Mouse (Mus musculus) lung, adult 2 months (tissue): ENCODE measurements around the gene Crip1. TPM values are rescaled to one million over a fixed set of nuclear protein-coding genes. Genes with fewer than 3 reads are reported as not detected.

Experiments
- DNase-seq: peaks from one replicate; pipeline ENCODE4 v3.0.0; 2022
- H3K4me1 ChIP-seq: fragments of 200-500 bp; 2 replicates; pipeline ENCODE4 v1.6.1; 2011; ENCODE audit warnings: low read length; ENCODE audit not compliant: control insufficient read depth, insufficient read depth
- H3K4me3 ChIP-seq: fragments of 200-500 bp; replicated peaks from 2 replicates; pipeline ENCODE3; 2011; ENCODE audit warnings: low read depth, mild to moderate bottlenecking, control low read depth, low read length; ENCODE audit errors: extremely low read depth
- CTCF ChIP-seq: fragments of 200-500 bp; IDR thresholded peaks from 2 replicates; pipeline ENCODE4 v1.5.1; 2011; ENCODE audit warnings: mild to moderate bottlenecking, low read length, control low read depth; ENCODE audit not compliant: insufficient read depth
- POLR2A ChIP-seq: fragments of 200-500 bp; IDR thresholded peaks from 2 replicates; pipeline ENCODE4 v1.6.1; 2011; ENCODE audit warnings: low read depth, mild to moderate bottlenecking, control low read depth, low read length, borderline replicate concordance; ENCODE audit errors: extremely low read depth
- whole genome bisulfite sequencing: fragments of 180-500 bp; shearing (Covaris S2); methylation state at CpG from one replicate; pipeline ENCODE4 v1.1.7; 2018; 5-methylcytosine and 5-hydroxymethylcytosine counted together
- polyA plus RNA-seq: library from polyadenylated mRNA; depleted of rRNA; stranded (reverse); fragments of >200 nt; gene quantifications from 2 replicates; pipeline ENCODE4 v1.2.3, GENCODE M21; 2012

Crip1 gene
- polyA plus RNA-seq, 1 experiment: 1,492 TPM

- Histone ChIP-seq H3K4me1 (peaks cover 54% of the 10 kb centered on the region), H3K4me3 (no peak overlapping the region)
- TF ChIP-seq POLR2A (no peak), CTCF (0 out of 2 replicates have a peak, but pooled peaks have one; percentile 0)
- WGBS: 62% methylated on average over 5 of the region's 5 CpGs
- DNase-seq: no peak
Measured at GRCm38 (mm10) chr12:113145591-113145990, 525 bp upstream of the Crip1 start.

- 46% methylated on average over 8 of the region's 8 CpGs for WGBS
- H3K4me3 ChIP-seq: no peak overlapping the region
- TF ChIP-seq CTCF (no peak), POLR2A (no peak)
- DNase-seq: no peak
- H3K4me1 ChIP-seq: peaks cover 60% of the 10 kb centered on the region
Measured at GRCm38 (mm10) chr12:113147481-113147880, 1.4 kb downstream of the Crip1 start.

GRCm38 (mm10) chr12:113148381-113149035, 2.4 kb downstream of the Crip1 start:
- H3K4me1 ChIP-seq: peaks cover 56% of the 10 kb centered on the region
- TF ChIP-seq CTCF: peak; percentile 41
- no peak for TF ChIP-seq POLR2A
- WGBS: 42% methylated on average over 16 of the region's 16 CpGs

GRCm38 (mm10) chr12:113149341-113149740, 3.2 kb downstream of the Crip1 start:
- peaks cover 48% of the 10 kb centered on the region for H3K4me1 ChIP-seq
- 28% methylated on average over 4 of the region's 4 CpGs for whole genome bisulfite sequencing
- no peak overlapping the region for H3K4me3 ChIP-seq
- TF ChIP-seq POLR2A: no peak
- no peak for TF ChIP-seq CTCF
- no peak for DNase-seq

More at GRCm38 (mm10) chr12:113148381-113149035, 2.4 kb downstream of the Crip1 start:
- DNase-seq: peak; percentile 48
- H3K4me3 ChIP-seq: no peak overlapping the region

GRCm38 (mm10) chr12:113149896-113150295, 3.8 kb downstream of the Crip1 start:
- DNase-seq: no peak
- 75% methylated on average over 3 of the region's 3 CpGs for WGBS
- no peak for TF ChIP-seq CTCF
- no peak for TF ChIP-seq POLR2A
- Histone ChIP-seq H3K4me3 (no peak overlapping the region), H3K4me1 (peaks cover 49% of the 10 kb centered on the region)

- TF ChIP-seq POLR2A (no peak), CTCF (no peak)
- Histone ChIP-seq H3K4me1 (peaks cover 48% of the 10 kb centered on the region), H3K4me3 (no peak overlapping the region)
- no peak for DNase-seq
- 86% methylated on average over 4 of the region's 4 CpGs for WGBS
Measured at GRCm38 (mm10) chr12:113150591-113150990, 4.5 kb downstream of the Crip1 start.

- H3K4me3 ChIP-seq: no peak overlapping the region
- WGBS: 27% methylated on average over 8 of the region's 8 CpGs
- no peak for TF ChIP-seq POLR2A
- no peak for TF ChIP-seq CTCF
- no peak for DNase-seq
- H3K4me1 ChIP-seq: peaks cover 43% of the 10 kb centered on the region
Measured at GRCm38 (mm10) chr12:113151046-113151445, 4.9 kb downstream of the Crip1 start.

- TF ChIP-seq CTCF: no peak
- peak; percentile 90; the same call in 1 of the 2 replicates for TF ChIP-seq POLR2A
- H3K4me1 ChIP-seq: peaks cover 36% of the 10 kb centered on the region
- peak overlapping the region; percentile 96 for H3K4me3 ChIP-seq
- DNase-seq: peak; percentile 68
- WGBS: under 1% methylated on average over 36 of the region's 36 CpGs
Measured at GRCm38 (mm10) chr12:113151661-113152271, 5.7 kb downstream of the Crip1 start.

GRCm38 (mm10) chr12:113152272-113152661, 6.2 kb downstream of the Crip1 start:
- Histone ChIP-seq H3K4me3 (peak overlapping the region; percentile 96), H3K4me1 (peaks cover 31% of the 10 kb centered on the region)
- TF ChIP-seq POLR2A (0 out of 2 replicates have a peak, but pooled peaks have one; percentile 7), CTCF (no peak)
- WGBS: 8% methylated on average over 19 of the region's 19 CpGs
- DNase-seq: no peak
